Mouse (Mus musculus): ENCODE measurements around the gene Lpin3.

DNA sequence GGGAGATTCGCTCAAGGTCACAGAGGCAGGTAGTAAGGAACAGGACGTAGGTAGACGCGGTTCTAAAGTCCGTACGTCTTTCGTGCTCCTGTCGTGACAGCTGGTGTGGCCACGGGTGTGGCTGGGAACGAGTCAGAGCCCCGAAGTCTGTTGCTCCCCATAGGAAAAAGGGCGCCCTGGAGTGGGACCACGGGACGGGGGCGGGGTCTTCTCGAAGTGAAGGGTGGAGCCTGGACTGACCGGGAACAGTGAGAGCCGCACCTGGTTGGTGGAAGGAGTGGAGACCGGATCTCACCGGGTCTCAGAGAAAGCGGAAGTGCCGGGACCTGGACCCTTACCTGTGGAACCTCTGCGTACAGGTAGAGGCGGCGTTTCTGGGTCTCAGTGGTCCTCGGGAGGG lies 7.4 kb downstream of the Lpin3 start:
- TF ChIP-seq POLR2A (IDR thresholded peaks at IDR 0.05; ENCODE audit: control insufficient read depth, extremely low read depth, insufficient read depth, low read length, poor library complexity) (no peak), CTCF (IDR thresholded peaks at IDR 0.05; ENCODE audit: borderline replicate concordance, control insufficient read depth, extremely low read depth, insufficient read depth, low read length, poor library complexity) (0 out of 2 replicates have a peak, but pooled peaks have one; percentile 17)
